ENCODE assay signal across 13 mouse cellular contexts in the genomic region with DNA sequence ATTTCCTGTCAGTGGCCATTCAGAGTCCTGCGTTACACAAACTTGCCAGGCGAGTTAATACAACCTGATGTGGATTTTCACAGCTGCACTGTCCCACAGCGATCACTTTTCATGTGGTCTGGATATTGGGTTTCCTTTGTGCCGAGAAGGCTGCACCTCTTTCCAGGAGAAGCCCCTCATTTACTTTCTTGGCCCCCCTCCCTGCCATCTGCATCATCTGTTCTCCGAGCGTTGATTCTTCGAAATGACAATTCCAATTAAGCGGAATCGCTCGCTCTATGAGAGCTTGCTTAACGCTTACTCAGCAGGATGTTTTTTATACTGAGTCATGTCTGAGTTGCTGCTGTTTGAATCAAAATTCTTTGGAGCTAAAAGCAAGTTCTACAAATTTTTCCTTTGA.
A peak's percentile ranks its signal among the peaks of the same experiment; 100 is the strongest.
DNase-seq lines count a peak whose midpoint lies in the region; ATAC-seq lines count a peak whose summit lies in the region.
"Had no signal": no experiment of that assay in that cellular context is flagged by ENCODE, and none has a peak within 500 bp of the region (broad histone marks: within the 10 kb centered on the region; RNA-seq: fewer than 3 reads in every experiment).

No protein-coding gene starts in this region.

- peak; percentile 63 for DNase-seq in midbrain, embryonic 14.5 days
- DNase-seq in embryonic facial prominence, embryonic 14.5 days (ENCODE audit: low spot score): peak; percentile 88
- DNase-seq in hindbrain, embryonic 14.5 days (ENCODE audit: low spot score): peak; percentile 34
- DNase-seq in kidney, adult 18-20 months: no peak
- no peak for DNase-seq in urinary bladder, postnatal 36 days (ENCODE audit: low spot score in 2 of 2)
- DNase-seq: adrenal gland, postnatal 14 days; heart, postnatal 36 days; kidney, adult 11 months; liver; thymus, postnatal 4 days had no signal

- no peaks in the 10 kb centered on the region for H3K4me1 ChIP-seq in midbrain, embryonic 14.5 days (ENCODE audit: control insufficient read depth, insufficient read depth, low read length)
- H3K4me1 ChIP-seq in midbrain, embryonic 15.5 days: peaks cover 18% of the 10 kb centered on the region
- H3K4me1 ChIP-seq in embryonic facial prominence, embryonic 14.5 days (ENCODE audit: control insufficient read depth, insufficient read depth, low read length): peaks cover 33% of the 10 kb centered on the region
- peaks cover 9% of the 10 kb centered on the region; the same call in 1 of the 2 replicates for H3K4me1 ChIP-seq in hindbrain, embryonic 14.5 days (replicated peaks; ENCODE audit: control insufficient read depth, insufficient read depth, low read length)

- no peak overlapping the region for H3K9ac ChIP-seq in midbrain, embryonic 14.5 days (replicated peaks; ENCODE audit: low read length)
- no peak overlapping the region for H3K9ac ChIP-seq in midbrain, embryonic 15.5 days
- H3K9ac ChIP-seq in embryonic facial prominence, embryonic 14.5 days (ENCODE audit: low read depth, low read length): no peak overlapping the region
- no peak overlapping the region for H3K9ac ChIP-seq in hindbrain, embryonic 14.5 days
- H3K9ac ChIP-seq: midbrain, embryonic 12.5 days had no signal

- H3K27ac ChIP-seq in midbrain, embryonic 14.5 days (replicated peaks; ENCODE audit: low read depth, low read length): no peak overlapping the region
- no peak overlapping the region for H3K27ac ChIP-seq in midbrain, embryonic 15.5 days
- 0 out of 2 replicates have a peak overlapping the region, but pooled peaks have one; percentile 11 for H3K27ac ChIP-seq in embryonic facial prominence, embryonic 14.5 days (replicated peaks; ENCODE audit: low read depth, low read length)
- no peak overlapping the region for H3K27ac ChIP-seq in hindbrain, embryonic 14.5 days
- H3K27ac ChIP-seq: midbrain, embryonic 12.5 days had no signal

- H3K27me3 ChIP-seq in midbrain, embryonic 14.5 days (ENCODE audit: control insufficient read depth, insufficient read depth, low read length): no peaks in the 10 kb centered on the region
- H3K27me3 ChIP-seq in midbrain, embryonic 15.5 days (replicated peaks): no peaks in the 10 kb centered on the region
- H3K27me3 ChIP-seq in embryonic facial prominence, embryonic 14.5 days (replicated peaks; ENCODE audit: control insufficient read depth, insufficient read depth, low read length): no peaks in the 10 kb centered on the region
- no peaks in the 10 kb centered on the region for H3K27me3 ChIP-seq in hindbrain, embryonic 14.5 days (ENCODE audit: control insufficient read depth, insufficient read depth, low read length)
- H3K27me3 ChIP-seq: midbrain, embryonic 12.5 days had no signal

- H3K4me2 ChIP-seq in midbrain, embryonic 14.5 days (ENCODE audit: low read length): no peak overlapping the region
- H3K4me2 ChIP-seq in midbrain, embryonic 15.5 days: no peak overlapping the region
- H3K4me2 ChIP-seq in embryonic facial prominence, embryonic 14.5 days (ENCODE audit: low read depth, low read length): no peak overlapping the region
- no peak overlapping the region for H3K4me2 ChIP-seq in hindbrain, embryonic 14.5 days (replicated peaks)
- H3K4me2 ChIP-seq: midbrain, embryonic 12.5 days had no signal

- WGBS in midbrain, embryonic 14.5 days: 43% methylated on average over 11 of the region's 11 CpGs
- WGBS in midbrain, embryonic 15.5 days: 34% methylated on average over 11 of the region's 11 CpGs
- WGBS in embryonic facial prominence, embryonic 14.5 days: 19% methylated on average over 11 of the region's 11 CpGs
- 47% methylated on average over 11 of the region's 11 CpGs for WGBS in hindbrain, embryonic 14.5 days

- ATAC-seq in midbrain, embryonic 14.5 days (ENCODE audit: low FRiP score, low TSS enrichment): no peak
- ATAC-seq in midbrain, embryonic 15.5 days (replicated peaks): no peak
- peak; percentile 77 for ATAC-seq in embryonic facial prominence, embryonic 14.5 days (ENCODE audit: low read depth)
- ATAC-seq in hindbrain, embryonic 14.5 days (ENCODE audit: low FRiP score): no peak
- ATAC-seq in CD4-positive, CD25-positive, alpha-beta regulatory T cell, adult 4 months: no peak

- H3K36me3 ChIP-seq in midbrain, embryonic 14.5 days (ENCODE audit: control insufficient read depth, insufficient read depth, low read length): no peaks in the 10 kb centered on the region
- H3K36me3 ChIP-seq in midbrain, embryonic 15.5 days (replicated peaks): no peaks in the 10 kb centered on the region
- H3K36me3 ChIP-seq in embryonic facial prominence, embryonic 14.5 days (ENCODE audit: control insufficient read depth, insufficient read depth, low read length): no peaks in the 10 kb centered on the region
- no peaks in the 10 kb centered on the region for H3K36me3 ChIP-seq in hindbrain, embryonic 14.5 days (replicated peaks; ENCODE audit: control insufficient read depth, insufficient read depth)
- H3K36me3 ChIP-seq: midbrain, embryonic 12.5 days had no signal

- H3K9me3 ChIP-seq in midbrain, embryonic 14.5 days (ENCODE audit: control insufficient read depth, low read length): no peaks in the 10 kb centered on the region
- H3K9me3 ChIP-seq in midbrain, embryonic 15.5 days: no peaks in the 10 kb centered on the region
- H3K9me3 ChIP-seq in embryonic facial prominence, embryonic 14.5 days (ENCODE audit: control insufficient read depth, low read length): no peaks in the 10 kb centered on the region
- no peaks in the 10 kb centered on the region for H3K9me3 ChIP-seq in hindbrain, embryonic 14.5 days (ENCODE audit: control insufficient read depth, low read length)
- H3K9me3 ChIP-seq: midbrain, embryonic 12.5 days had no signal

- H3K4me3 ChIP-seq in midbrain, embryonic 14.5 days (replicated peaks; ENCODE audit: low read depth, low read length): no peak overlapping the region
- no peak overlapping the region for H3K4me3 ChIP-seq in midbrain, embryonic 15.5 days
- H3K4me3 ChIP-seq in embryonic facial prominence, embryonic 14.5 days (ENCODE audit: low read depth, low read length): no peak overlapping the region
- no peak overlapping the region for H3K4me3 ChIP-seq in hindbrain, embryonic 14.5 days (replicated peaks; ENCODE audit: low read length)
- H3K4me3 ChIP-seq: midbrain, embryonic 12.5 days had no signal

Comparison
In these comparisons a context has a peak if more than half of its experiments do, and no peak if none do; other contexts are left out.
1. DNase-seq: peak in midbrain, embryonic 14.5 days (single experiment), embryonic facial prominence, embryonic 14.5 days (single experiment) and hindbrain, embryonic 14.5 days (single experiment); none in kidney, adult 18-20 months (single experiment) and urinary bladder, postnatal 36 days (0 of 2).